Mouse (Mus musculus): ENCODE data around the gene Dbf4.

GRCm38 (mm10) chr5:8421424-8421823 lies 1.1 kb downstream of the Dbf4 start:
- TF ChIP-seq POLR2A (IDR thresholded peaks at IDR 0.05; ENCODE audit: insufficient read depth, low read depth, low read length) (no peak), CTCF (IDR thresholded peaks at IDR 0.05; ENCODE audit: insufficient read depth, low read depth, low read length) (no peak)

Data from olfactory bulb, adult 2 months (tissue).